Mouse (Mus musculus) forebrain, embryonic 15.5 days (tissue): Measurements from ENCODE around the gene H2-Ab1. TPM values are rescaled to one million over a fixed set of nuclear protein-coding genes. Genes with fewer than 3 reads are reported as not detected.

ENCODE experiments used
- ATAC-seq: fragments of 200-750 bp; cut with Nextera tagmentation; replicated peaks from 2 replicates; pipeline ENCODE4 v1.8.0; 2017; ENCODE audit warnings: mild to moderate bottlenecking, moderate TSS enrichment, moderate library complexity
- H3K27ac ChIP-seq: fragments of 300-500 bp; sonication (generic); replicated peaks from 2 replicates; pipeline ENCODE4 v1.5.1; 2015; ENCODE audit warnings: mild to moderate bottlenecking, inconsistent platforms
- H3K27me3 ChIP-seq: fragments of 300-500 bp; sonication (generic); 2 replicates; pipeline ENCODE4 v1.6.1; 2015; ENCODE audit warnings: inconsistent platforms
- H3K36me3 ChIP-seq: fragments of 300-500 bp; sonication (generic); 2 replicates; pipeline ENCODE4 v1.6.1; 2015; ENCODE audit warnings: mild to moderate bottlenecking, inconsistent platforms
- H3K4me1 ChIP-seq: fragments of 300-500 bp; sonication (generic); 2 replicates; pipeline ENCODE4 v1.6.1; 2015; ENCODE audit warnings: inconsistent platforms
- H3K4me2 ChIP-seq: fragments of 300-500 bp; sonication (generic); replicated peaks from 2 replicates; pipeline ENCODE4 v1.6.1; 2015; ENCODE audit warnings: mild to moderate bottlenecking, inconsistent platforms
- H3K4me3 ChIP-seq: fragments of 300-500 bp; sonication (generic); 2 replicates; pipeline ENCODE4 v1.5.1; 2015; ENCODE audit warnings: mild to moderate bottlenecking, inconsistent platforms
- H3K9ac ChIP-seq: fragments of 300-500 bp; sonication (generic); replicated peaks from 2 replicates; pipeline ENCODE4 v1.6.1; 2015; ENCODE audit warnings: mild to moderate bottlenecking, inconsistent platforms
- H3K9me3 ChIP-seq: fragments of 300-500 bp; sonication (generic); 2 replicates; pipeline ENCODE4 v1.6.1; 2016; ENCODE audit warnings: inconsistent platforms
- WGBS: fragments of 180-500 bp; shearing (Covaris S2); methylation state at CpG from one replicate; pipeline ENCODE4 v1.1.7; 2015; ENCODE audit warnings: mixed read lengths; 5-methylcytosine and 5-hydroxymethylcytosine counted together
- polyA plus RNA-seq: library from polyadenylated mRNA; unstranded; fragments of >200 nt; fragmentation: Nextera tagmentation; extraction: Ambion mirVana; gene quantifications from 2 replicates; pipeline ENCODE4 v1.2.1, GENCODE M21; 2015

H2-Ab1 gene
- polyA plus RNA-seq, 1 experiment from 2014 or later = 1.2 TPM

- Histone ChIP-seq H3K27me3 (no peaks in the 10 kb centered on the region), H3K9ac (no peak overlapping the region), H3K27ac (no peak overlapping the region), H3K4me2 (no peak overlapping the region), H3K9me3 (no peaks in the 10 kb centered on the region), H3K36me3 (no peaks in the 10 kb centered on the region), H3K4me1 (no peaks in the 10 kb centered on the region), H3K4me3 (no peak overlapping the region)
- 84% methylated on average over 6 of the region's 6 CpGs for WGBS
- no peak for ATAC-seq
Measured at GRCm38 (mm10) chr17:34240916-34241315, 16.6 kb upstream of the H2-Ab1 start.

GRCm38 (mm10) chr17:34244656-34245055 lies 12.8 kb upstream of the H2-Ab1 start:
- Histone ChIP-seq H3K36me3 (no peaks in the 10 kb centered on the region), H3K27ac (no peak overlapping the region), H3K4me3 (no peak overlapping the region), H3K9ac (no peak overlapping the region), H3K27me3 (no peaks in the 10 kb centered on the region), H3K4me1 (no peaks in the 10 kb centered on the region), H3K4me2 (no peak overlapping the region), H3K9me3 (no peaks in the 10 kb centered on the region)
- 77% methylated on average over 4 of the region's 4 CpGs for WGBS
- ATAC-seq = no peak

GRCm38 (mm10) chr17:34247047-34247446 lies 10.4 kb upstream of the H2-Ab1 start:
- Histone ChIP-seq H3K36me3 (no peaks in the 10 kb centered on the region), H3K4me2 (no peak overlapping the region), H3K9ac (no peak overlapping the region), H3K4me1 (no peaks in the 10 kb centered on the region), H3K27me3 (no peaks in the 10 kb centered on the region), H3K4me3 (no peak overlapping the region), H3K27ac (no peak overlapping the region), H3K9me3 (no peaks in the 10 kb centered on the region)
- no peak for ATAC-seq
- WGBS = 80% methylated on average over 3 of the region's 3 CpGs

GRCm38 (mm10) chr17:34248764-34249163 lies 8.7 kb upstream of the H2-Ab1 start:
- no peak for ATAC-seq
- Histone ChIP-seq H3K9ac (no peak overlapping the region), H3K27ac (no peak overlapping the region), H3K4me2 (no peak overlapping the region), H3K36me3 (no peaks in the 10 kb centered on the region), H3K4me1 (no peaks in the 10 kb centered on the region), H3K9me3 (no peaks in the 10 kb centered on the region), H3K4me3 (no peak overlapping the region), H3K27me3 (no peaks in the 10 kb centered on the region)
- WGBS = 67% methylated on average over 2 of the region's 2 CpGs

- H3K4me3 ChIP-seq = no peak overlapping the region
- WGBS = 47% methylated on average over 3 of the region's 3 CpGs
- no peak for ATAC-seq
Measured at GRCm38 (mm10) chr17:34249361-34249760, 8.1 kb upstream of the H2-Ab1 start.

GRCm38 (mm10) chr17:34249878-34250277 lies 7.6 kb upstream of the H2-Ab1 start:
- 18% methylated on average over 4 of the region's 4 CpGs for WGBS
- H3K27me3 ChIP-seq = no peaks in the 10 kb centered on the region

More at GRCm38 (mm10) chr17:34249361-34249760, 8.1 kb upstream of the H2-Ab1 start:
- H3K36me3 ChIP-seq = no peaks in the 10 kb centered on the region
- no peak overlapping the region for H3K4me2 ChIP-seq
- no peaks in the 10 kb centered on the region for H3K4me1 ChIP-seq
- no peaks in the 10 kb centered on the region for H3K9me3 ChIP-seq
- H3K27ac ChIP-seq = no peak overlapping the region
- H3K27me3 ChIP-seq = no peaks in the 10 kb centered on the region
- H3K9ac ChIP-seq = no peak overlapping the region

GRCm38 (mm10) chr17:34251666-34252065 lies 5.8 kb upstream of the H2-Ab1 start:
- WGBS = 49% methylated on average over 4 of the region's 4 CpGs
- no peak overlapping the region for H3K9ac ChIP-seq
- no peaks in the 10 kb centered on the region for H3K36me3 ChIP-seq
- H3K4me2 ChIP-seq = no peak overlapping the region
- H3K4me1 ChIP-seq = no peaks in the 10 kb centered on the region
- ATAC-seq = no peak
- no peaks in the 10 kb centered on the region for H3K9me3 ChIP-seq
- no peaks in the 10 kb centered on the region for H3K27me3 ChIP-seq
- H3K27ac ChIP-seq = no peak overlapping the region
- no peak overlapping the region for H3K4me3 ChIP-seq

More at GRCm38 (mm10) chr17:34249878-34250277, 7.6 kb upstream of the H2-Ab1 start:
- no peak overlapping the region for H3K4me2 ChIP-seq
- no peak overlapping the region for H3K27ac ChIP-seq
- H3K9me3 ChIP-seq = no peaks in the 10 kb centered on the region
- no peaks in the 10 kb centered on the region for H3K36me3 ChIP-seq
- no peak overlapping the region for H3K4me3 ChIP-seq
- no peaks in the 10 kb centered on the region for H3K4me1 ChIP-seq
- H3K9ac ChIP-seq = no peak overlapping the region
- no peak for ATAC-seq

GRCm38 (mm10) chr17:34256501-34256900 lies 988 bp upstream of the H2-Ab1 start:
- H3K27ac ChIP-seq = no peak overlapping the region
- H3K4me3 ChIP-seq = no peak overlapping the region
- no peaks in the 10 kb centered on the region for H3K9me3 ChIP-seq
- WGBS = 86% methylated on average over 5 of the region's 5 CpGs
- H3K4me1 ChIP-seq = no peaks in the 10 kb centered on the region
- no peak for ATAC-seq
- H3K9ac ChIP-seq = no peak overlapping the region
- no peak overlapping the region for H3K4me2 ChIP-seq
- no peaks in the 10 kb centered on the region for H3K27me3 ChIP-seq
- no peaks in the 10 kb centered on the region for H3K36me3 ChIP-seq

- Histone ChIP-seq H3K4me1 (peaks cover 21% of the 10 kb centered on the region), H3K4me3 (no peak overlapping the region), H3K9me3 (no peaks in the 10 kb centered on the region), H3K27ac (no peak overlapping the region), H3K4me2 (no peak overlapping the region), H3K27me3 (peaks cover 18% of the 10 kb centered on the region), H3K36me3 (no peaks in the 10 kb centered on the region), H3K9ac (no peak overlapping the region)
- WGBS = 70% methylated on average over 5 of the region's 5 CpGs
- no peak for ATAC-seq
Measured at GRCm38 (mm10) chr17:34260551-34260950, 3.1 kb downstream of the H2-Ab1 start.

- peak; percentile 56 for ATAC-seq
- Histone ChIP-seq H3K4me2 (no peak overlapping the region), H3K36me3 (no peaks in the 10 kb centered on the region), H3K27ac (no peak overlapping the region), H3K9me3 (no peaks in the 10 kb centered on the region), H3K4me3 (no peak overlapping the region), H3K4me1 (peaks cover 21% of the 10 kb centered on the region), H3K9ac (no peak overlapping the region), H3K27me3 (peaks cover 18% of the 10 kb centered on the region)
- 25% methylated on average over 4 of the region's 4 CpGs for WGBS
Measured at GRCm38 (mm10) chr17:34261502-34261901, 4.0 kb downstream of the H2-Ab1 start.

GRCm38 (mm10) chr17:34263068-34263467 lies 5.6 kb downstream of the H2-Ab1 start:
- ATAC-seq = peak; percentile 88
- Histone ChIP-seq H3K36me3 (no peaks in the 10 kb centered on the region), H3K4me3 (peak overlapping the region; percentile 46), H3K27me3 (peaks cover 18% of the 10 kb centered on the region), H3K27ac (no peak overlapping the region), H3K4me2 (peak overlapping the region; percentile 96), H3K4me1 (peaks cover 21% of the 10 kb centered on the region), H3K9ac (no peak overlapping the region), H3K9me3 (no peaks in the 10 kb centered on the region)
- WGBS = 1% methylated on average over 8 of the region's 8 CpGs

- ATAC-seq = no peak
- no peak overlapping the region for H3K9ac ChIP-seq
- no peaks in the 10 kb centered on the region for H3K9me3 ChIP-seq
- no peak overlapping the region for H3K27ac ChIP-seq
- no peaks in the 10 kb centered on the region for H3K36me3 ChIP-seq
- peak overlapping the region; percentile 96 for H3K4me2 ChIP-seq
- H3K4me1 ChIP-seq = peaks cover 21% of the 10 kb centered on the region
- H3K27me3 ChIP-seq = peaks cover 18% of the 10 kb centered on the region
- peak overlapping the region; percentile 46 for H3K4me3 ChIP-seq
- 5% methylated on average over 14 of the region's 14 CpGs for WGBS
Measured at GRCm38 (mm10) chr17:34263811-34264371, 6.4 kb downstream of the H2-Ab1 start.
